Mouse (Mus musculus) heart, postnatal 36 days (tissue): ENCODE data around the gene Nutm1. TPM values are rescaled to one million over a fixed set of nuclear protein-coding genes. Genes with fewer than 3 reads are reported as not detected.

Experiments used
- DNase-seq, 2 experiments: peaks; one replicate each; pipeline ENCODE4 v3.0.0; 2021 to 2022
- intact Hi-C: fragments of 180-260 bp; cut with DNase I; formaldehyde crosslinking; loops from one replicate; pipeline ENCODE4 v1.15.1; 2025
- total RNA-seq, 2 experiments: library from RNA; stranded (reverse); gene quantifications; 2 replicates each; pipeline ENCODE4 v1.2.3; 2021

Nutm1 gene
- total RNA-seq, 2 experiments from 2014 or later, result not detected

- DNase-seq, result no peak
- intact Hi-C loops, result loop anchor here (2.0 to 5.0 kb wide), 2 partner anchors 104 to 192 kb away; partner anchors contain the start of genes Emc4 and Emc7
These were observed 3.7 kb upstream of the Nutm1 start for GRCm38 (mm10) chr2:112262779-112263295.

GRCm38 (mm10) chr2:112261748-112262653 is 2.9 kb upstream of the Nutm1 start, which contains the start of gene Nop10:
Gene Nop10 (plus strand): TSS chr2:112261926.
- peak; percentile 79 to 84 for DNase-seq
- intact Hi-C loops, result loop anchor here (2.0 to 5.0 kb wide), 4 partner anchors 21 to 193 kb away; partner anchors contain the start of genes Emc4 and Emc7

GRCm38 (mm10) chr2:112254675-112255515 is 4.2 kb downstream of the Nutm1 start:
- intact Hi-C loops, result no loop called here
- DNase-seq, result no peak

GRCm38 (mm10) chr2:112249780-112250453 is 9.2 kb downstream of the Nutm1 start:
- DNase-seq, result no peak
- intact Hi-C loops, result no loop called here

- no peak for DNase-seq
- intact Hi-C loops, result no loop called here
These were observed 11.8 kb downstream of the Nutm1 start for GRCm38 (mm10) chr2:112247323-112247722.

GRCm38 (mm10) chr2:112246193-112246592 is 12.9 kb downstream of the Nutm1 start:
- intact Hi-C loops, result no loop called here
- no peak for DNase-seq

GRCm38 (mm10) chr2:112245307-112245706 is 13.8 kb downstream of the Nutm1 start:
- intact Hi-C loops, result no loop called here
- DNase-seq, result no peak

- DNase-seq, result no peak
- intact Hi-C loops, result loop anchor here (2.0 kb wide), 1 partner anchor 19 kb away; the partner anchor contains the start of gene Nop10
These were observed 17.3 kb downstream of the Nutm1 start for GRCm38 (mm10) chr2:112241787-112242186.

GRCm38 (mm10) chr2:112239935-112240721 is 19.0 kb downstream of the Nutm1 start:
- intact Hi-C loops, result loop anchor here (2.0 kb wide), 2 partner anchors 21 to 243 kb away; partner anchors contain the start of gene Nop10
- DNase-seq, result peak in 1 of 2 experiments; percentile 11

- intact Hi-C loops, result loop anchor here (2.0 kb wide), 1 partner anchor 243 kb away; no protein-coding TSS in a partner anchor
- peak; percentile 92 for DNase-seq
These were observed 19.7 kb downstream of the Nutm1 start, which contains the start of gene Lpcat4 for GRCm38 (mm10) chr2:112239212-112239934. Gene Lpcat4 (plus strand): TSS chr2:112239468.

GRCm38 (mm10) chr2:112238006-112238405 is 21.1 kb downstream of the Nutm1 start:
- no peak for DNase-seq
- intact Hi-C loops, result loop anchor here (2.0 kb wide), 1 partner anchor 245 kb away; no protein-coding TSS in a partner anchor

- intact Hi-C loops, result no loop called here
- DNase-seq, result no peak
These were observed 22.5 kb downstream of the Nutm1 start for GRCm38 (mm10) chr2:112236620-112237019.

- DNase-seq, result no peak
- intact Hi-C loops, result no loop called here
These were observed 26.5 kb downstream of the Nutm1 start for GRCm38 (mm10) chr2:112232623-112233022.

GRCm38 (mm10) chr2:112224356-112224755 is 34.7 kb downstream of the Nutm1 start:
- intact Hi-C loops, result no loop called here
- DNase-seq, result no peak

GRCm38 (mm10) chr2:112222607-112223006 is 36.5 kb downstream of the Nutm1 start:
- no peak for DNase-seq
- intact Hi-C loops, result no loop called here

GRCm38 (mm10) chr2:112220880-112221279 is 38.2 kb downstream of the Nutm1 start:
- intact Hi-C loops, result no loop called here
- DNase-seq, result no peak

- intact Hi-C loops, result loop anchor here (2.0 kb wide), 1 partner anchor 21 kb away; no protein-coding TSS in a partner anchor
- DNase-seq, result no peak
These were observed 41.5 kb downstream of the Nutm1 start for GRCm38 (mm10) chr2:112217614-112218013.

- intact Hi-C loops, result loop anchor here (2.0 kb wide), 1 partner anchor 19 kb away; no protein-coding TSS in a partner anchor
- DNase-seq, result no peak
These were observed 43.1 kb downstream of the Nutm1 start for GRCm38 (mm10) chr2:112215977-112216376.
